29 mouse cellular contexts compared by ENCODE assay signal in the genomic region with DNA sequence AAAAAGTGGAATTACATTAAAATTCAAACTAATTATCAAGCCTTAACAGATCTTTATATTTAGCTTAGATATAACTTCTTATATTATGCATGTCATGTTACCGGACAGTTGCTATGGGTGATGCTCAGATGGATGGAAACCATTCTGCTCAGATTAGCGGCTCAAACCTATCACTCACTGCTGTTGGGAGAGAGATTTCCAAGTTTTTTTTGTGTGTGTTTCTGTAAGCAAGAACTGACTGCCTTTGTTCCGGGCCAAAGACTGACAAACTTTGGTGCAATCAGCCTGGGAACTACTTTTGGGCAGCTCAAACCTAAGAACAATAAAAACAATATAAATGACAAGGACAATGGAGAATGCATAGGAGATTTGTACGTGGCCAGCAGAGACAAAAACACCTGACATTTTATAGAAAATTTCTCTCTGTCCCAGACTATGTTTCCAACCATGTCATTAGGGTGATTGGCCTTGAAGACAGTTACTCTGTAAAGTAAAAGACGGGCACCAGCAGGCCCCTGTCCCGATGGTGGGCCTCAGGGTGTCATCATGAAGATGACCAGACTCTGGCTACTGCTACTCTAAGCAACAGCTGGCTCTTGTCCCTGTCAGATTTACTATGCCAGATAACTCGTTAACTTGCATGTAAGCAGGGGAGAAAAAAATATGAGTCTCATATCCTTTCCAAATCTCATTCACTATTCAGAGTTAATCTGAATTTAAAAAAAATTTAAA. TPM values are rescaled to one million over a fixed set of nuclear protein-coding genes. Genes with fewer than 3 reads are reported as not detected.
DNase-seq lines count a peak whose midpoint lies in the region; ATAC-seq and TF ChIP-seq lines count a peak whose summit lies in the region.
"Had no signal": no experiment of that assay in that cellular context is flagged by ENCODE, and none has a peak within 500 bp of the region (broad histone marks: within the 10 kb centered on the region; RNA-seq: fewer than 3 reads in every experiment).

No protein-coding gene starts in this region.

- peak; percentile 69 for DNase-seq in kidney, postnatal 0 days (ENCODE audit: low spot score)
- DNase-seq in MN1 (ENCODE audit: low spot score), result peak; percentile 36
- DNase-seq in kidney, postnatal 14 days, result peak; percentile 69
- DNase-seq in lung, postnatal 10 days, result peak; percentile 80
- no peak for DNase-seq in embryonic facial prominence, embryonic 10.5 days (ENCODE audit: low spot score)
- DNase-seq in spleen, adult 12 weeks (ENCODE audit: low spot score), result no peak
- DNase-seq: adrenal gland, adult 2 months; adrenal gland, postnatal 36 days; B cell, adult 2 months; cerebellum, adult 18-20 months; cerebellum, postnatal 14 days; gastrocnemius, postnatal 14 days; heart, postnatal 14 days; layer of hippocampus, postnatal 36 days; liver, embryonic 13.5 days; retina, postnatal 1 day; right cerebral cortex, postnatal 14 days; thymus, postnatal 4 days had no signal

- H3K27ac ChIP-seq in kidney, postnatal 0 days, result no peak overlapping the region
- no peak overlapping the region for H3K27ac ChIP-seq in kidney, embryonic 14.5 days (ENCODE audit: low read depth, low read length)
- H3K27ac ChIP-seq in embryonic facial prominence, embryonic 10.5 days (replicated peaks), result no peak overlapping the region
- H3K27ac ChIP-seq in forebrain, embryonic 12.5 days, result no peak overlapping the region
- H3K27ac ChIP-seq: hindbrain, embryonic 10.5 days; hindbrain, embryonic 15.5 days; limb, embryonic 10.5 days; limb, embryonic 15.5 days; liver, embryonic 13.5 days; midbrain, embryonic 12.5 days had no signal

- 70% methylated on average over 7 of the region's 7 CpGs for WGBS in kidney, postnatal 0 days
- WGBS in kidney, embryonic 14.5 days, result 63% methylated on average over 7 of the region's 7 CpGs
- 91% methylated on average over 7 of the region's 7 CpGs for WGBS in embryonic facial prominence, embryonic 10.5 days
- whole genome bisulfite sequencing in forebrain, embryonic 12.5 days, result 87% methylated on average over 7 of the region's 7 CpGs

- no peak overlapping the region for H3K9ac ChIP-seq in kidney, postnatal 0 days (ENCODE audit: low read depth, low read length)
- no peak overlapping the region for H3K9ac ChIP-seq in kidney, embryonic 14.5 days (ENCODE audit: low read depth, low read length)
- H3K9ac ChIP-seq in forebrain, embryonic 12.5 days, result no peak overlapping the region
- H3K9ac ChIP-seq: hindbrain, embryonic 15.5 days; limb, embryonic 15.5 days; liver, embryonic 13.5 days; midbrain, embryonic 12.5 days had no signal

- ATAC-seq in kidney, postnatal 0 days (replicated peaks; ENCODE audit: low FRiP score, low read depth), result no peak; the same call in 1 of the 2 replicates
- ATAC-seq in kidney, embryonic 14.5 days (ENCODE audit: low FRiP score, low TSS enrichment), result no peak; the same call in 1 of the 2 replicates
- no peak for ATAC-seq in forebrain, embryonic 12.5 days (ENCODE audit: low FRiP score)
- ATAC-seq: activated CD4-positive, CD25-positive, alpha-beta regulatory T cell, adult 4 months; forebrain, embryonic 14.5 days; inflammation-experienced regulatory T-cells, adult 6 months had no signal

- no peaks in the 10 kb centered on the region for H3K36me3 ChIP-seq in kidney, postnatal 0 days (ENCODE audit: insufficient read depth, low read length)
- H3K36me3 ChIP-seq in kidney, embryonic 14.5 days (ENCODE audit: control insufficient read depth, insufficient read depth, low read length), result no peaks in the 10 kb centered on the region
- peaks cover 33% of the 10 kb centered on the region for H3K36me3 ChIP-seq in embryonic facial prominence, embryonic 10.5 days (replicated peaks)
- H3K36me3 ChIP-seq in forebrain, embryonic 12.5 days (replicated peaks), result peaks cover 14% of the 10 kb centered on the region
- H3K36me3 ChIP-seq: hindbrain, embryonic 15.5 days had no signal

- no peaks in the 10 kb centered on the region for H3K9me3 ChIP-seq in kidney, postnatal 0 days (replicated peaks; ENCODE audit: low read length)
- no peaks in the 10 kb centered on the region for H3K9me3 ChIP-seq in kidney, embryonic 14.5 days (ENCODE audit: control insufficient read depth, low read length)
- H3K9me3 ChIP-seq in embryonic facial prominence, embryonic 10.5 days, result no peaks in the 10 kb centered on the region
- no peaks in the 10 kb centered on the region for H3K9me3 ChIP-seq in forebrain, embryonic 12.5 days
- H3K9me3 ChIP-seq: hindbrain, embryonic 10.5 days; hindbrain, embryonic 15.5 days; limb, embryonic 10.5 days; limb, embryonic 15.5 days; liver, embryonic 13.5 days; megakaryocyte, embryonic 14.5 days; midbrain, embryonic 12.5 days had no signal

- no peaks in the 10 kb centered on the region for H3K27me3 ChIP-seq in kidney, postnatal 0 days (ENCODE audit: insufficient read depth, low read length)
- no peaks in the 10 kb centered on the region for H3K27me3 ChIP-seq in kidney, embryonic 14.5 days (ENCODE audit: control insufficient read depth, insufficient read depth, low read length)
- H3K27me3 ChIP-seq in embryonic facial prominence, embryonic 10.5 days (replicated peaks; ENCODE audit: low read depth, poor library complexity, severe bottlenecking), result no peaks in the 10 kb centered on the region
- no peaks in the 10 kb centered on the region for H3K27me3 ChIP-seq in forebrain, embryonic 12.5 days
- H3K27me3 ChIP-seq: hindbrain, embryonic 15.5 days; limb, embryonic 15.5 days; liver, embryonic 13.5 days; megakaryocyte, embryonic 14.5 days; midbrain, embryonic 12.5 days had no signal

- no peak overlapping the region for H3K4me3 ChIP-seq in kidney, postnatal 0 days (replicated peaks; ENCODE audit: low read depth, low read length)
- H3K4me3 ChIP-seq in kidney, embryonic 14.5 days (ENCODE audit: low read length), result no peak overlapping the region
- H3K4me3 ChIP-seq in embryonic facial prominence, embryonic 10.5 days, result no peak overlapping the region
- no peak overlapping the region for H3K4me3 ChIP-seq in forebrain, embryonic 12.5 days (replicated peaks)
- H3K4me3 ChIP-seq: hindbrain, embryonic 10.5 days; hindbrain, embryonic 15.5 days; limb, embryonic 10.5 days; limb, embryonic 15.5 days; liver, embryonic 13.5 days; megakaryocyte, embryonic 14.5 days; midbrain, embryonic 12.5 days had no signal

- TF ChIP-seq CTCF in kidney, postnatal 0 days (IDR thresholded peaks at IDR 0.05; ENCODE audit: low read depth), result no peak

- no peaks in the 10 kb centered on the region for H3K4me1 ChIP-seq in kidney, postnatal 0 days (replicated peaks; ENCODE audit: insufficient read depth, low read length)
- H3K4me1 ChIP-seq in kidney, embryonic 14.5 days (ENCODE audit: control insufficient read depth, insufficient read depth, low read length), result no peaks in the 10 kb centered on the region
- H3K4me1 ChIP-seq in embryonic facial prominence, embryonic 10.5 days, result no peaks in the 10 kb centered on the region
- no peaks in the 10 kb centered on the region for H3K4me1 ChIP-seq in forebrain, embryonic 12.5 days
- H3K4me1 ChIP-seq: hindbrain, embryonic 10.5 days; hindbrain, embryonic 15.5 days; limb, embryonic 10.5 days; limb, embryonic 15.5 days; liver, embryonic 13.5 days; midbrain, embryonic 12.5 days had no signal

- no peak overlapping the region for H3K4me2 ChIP-seq in kidney, postnatal 0 days (ENCODE audit: low read length)
- H3K4me2 ChIP-seq in kidney, embryonic 14.5 days (replicated peaks; ENCODE audit: low read depth, low read length), result no peak overlapping the region
- no peak overlapping the region for H3K4me2 ChIP-seq in forebrain, embryonic 12.5 days
- H3K4me2 ChIP-seq: hindbrain, embryonic 15.5 days; limb, embryonic 15.5 days; liver, embryonic 13.5 days; midbrain, embryonic 12.5 days had no signal

RNA-seq across cellular contexts. Expression of gene Npnt, which starts 45.2 kb away (rescaled TPM):
- polyA plus RNA-seq in kidney, postnatal 0 days (2015; fragmentation: Nextera tagmentation; extraction: Ambion mirVana), result 229 and 252 TPM in 2 replicates
- polyA plus RNA-seq in kidney, embryonic 14.5 days (2014; fragmentation: Nextera tagmentation; extraction: Ambion mirVana), result 39.1 and 102 TPM in 2 replicates
- polyA plus RNA-seq in embryonic facial prominence, embryonic 10.5 days (2016; fragmentation: Nextera tagmentation; extraction: Ambion mirVana), result 26.0 and 26.2 TPM in 2 replicates
- 4.3 and 5.0 TPM in 2 replicates for polyA plus RNA-seq in forebrain, embryonic 12.5 days (2016; fragmentation: Nextera tagmentation; extraction: Ambion mirVana)

Comparison
In these comparisons a context has a peak if more than half of its experiments do, and no peak if none do; other contexts are left out.
1. DNase-seq: peak in kidney, postnatal 0 days (single experiment), MN1 (single experiment), kidney, postnatal 14 days (single experiment) and lung, postnatal 10 days (single experiment); none in embryonic facial prominence, embryonic 10.5 days (single experiment) and spleen, adult 12 weeks (single experiment).